Mouse (Mus musculus) olfactory bulb, adult 2 months (tissue): Measurements from ENCODE around the gene Cmtm4.

Experiments used
- CTCF ChIP-seq: fragments of 200-500 bp; IDR thresholded peaks from 2 replicates; pipeline ENCODE4 v1.5.1; 2012; ENCODE audit warnings: low read depth, mild to moderate bottlenecking, low read length, moderate library complexity; ENCODE audit not compliant: insufficient read depth
- POLR2A ChIP-seq: fragments of 200-500 bp; IDR thresholded peaks from 2 replicates; pipeline ENCODE4 v1.6.1; 2012; ENCODE audit warnings: mild to moderate bottlenecking, low read depth, low read length, moderate library complexity; ENCODE audit not compliant: insufficient read depth

DNA sequence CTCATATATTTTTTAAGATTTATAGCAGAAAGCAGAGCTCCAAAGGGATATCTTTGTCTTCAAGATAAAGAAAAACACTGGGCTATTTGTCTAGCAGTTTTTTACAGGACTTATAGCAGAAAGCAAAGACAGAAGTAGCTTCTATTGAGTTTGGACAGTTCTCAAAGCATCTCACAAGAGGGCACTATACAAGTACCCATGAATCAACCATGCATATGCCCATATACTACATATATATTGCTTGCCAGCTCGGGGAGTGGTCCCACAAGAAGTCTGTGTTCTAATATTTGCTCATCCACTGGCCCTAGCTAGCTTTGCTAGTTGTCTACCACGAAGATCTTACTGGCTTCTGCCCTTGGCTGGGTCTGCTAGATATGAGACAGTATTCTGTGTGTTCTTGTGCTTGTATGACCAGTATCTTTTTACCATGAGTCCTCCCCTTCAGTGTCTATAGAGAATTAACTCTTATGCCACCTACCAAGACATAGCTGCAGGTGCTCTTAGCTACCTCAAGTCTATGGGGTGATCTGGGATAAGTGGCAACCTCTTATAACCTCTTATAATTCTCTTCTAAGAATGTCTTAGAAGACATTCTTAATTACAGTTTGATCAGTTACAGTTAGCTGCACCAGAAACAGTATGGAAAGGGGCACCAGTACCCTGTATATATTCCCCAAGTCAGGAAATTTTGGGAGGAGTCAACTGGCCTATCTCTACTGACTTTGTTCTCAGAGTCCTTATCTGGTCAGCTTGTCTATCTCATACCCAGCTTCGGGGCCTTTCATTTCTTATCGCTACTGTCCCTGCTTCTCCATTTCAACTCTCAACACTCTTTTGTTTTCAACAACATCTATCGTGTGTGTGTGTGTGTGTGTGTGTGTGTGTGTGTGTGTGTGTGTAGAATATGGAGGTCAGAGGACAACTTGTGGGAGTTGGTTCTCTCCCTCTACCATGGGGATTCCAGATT is 62.7 kb downstream of the Cmtm4 start:
- TF ChIP-seq CTCF (no peak), POLR2A (no peak)
